ENCODE assay signal across 8 mouse cellular contexts in genomic region chr15:99074019-99074599, GRCm38 (mm10). TPM values are rescaled to one million over a fixed set of nuclear protein-coding genes. Genes with fewer than 3 reads are reported as not detected.
DNase-seq lines count a peak whose midpoint lies in the region; ATAC-seq and TF ChIP-seq lines count a peak whose summit lies in the region.

Gene Troap, plus strand, starts transcription at chr15:99074575.

- no peak for TF ChIP-seq EP300 in heart, adult 2 months (IDR thresholded peaks at IDR 0.05; ENCODE audit: insufficient read depth, low read depth, low read length)
- no peak for TF ChIP-seq EP300 in liver, postnatal 0 days (IDR thresholded peaks at IDR 0.05; ENCODE audit: low read depth)

- intact Hi-C loops in heart, adult 2 months (cut with DNase I): no loop called here
- intact Hi-C loops in heart, postnatal 14 days (cut with DNase I): no loop called here

- H3K9me3 ChIP-seq in forebrain, postnatal 0 days (ENCODE audit: low read length): no peaks in the 10 kb centered on the region
- no peaks in the 10 kb centered on the region for H3K9me3 ChIP-seq in liver, postnatal 0 days (ENCODE audit: low read length)

- H3K9ac ChIP-seq in heart, adult 2 months (ENCODE audit: low read depth, low read length): peak within 1 kb of the TSS; percentile 64
- H3K9ac ChIP-seq in forebrain, postnatal 0 days: peak within 1 kb of the TSS; percentile 86
- peak within 1 kb of the TSS; percentile 78 for H3K9ac ChIP-seq in liver, postnatal 0 days (replicated peaks)

- no peak for TF ChIP-seq POLR2A in heart, adult 2 months (IDR thresholded peaks at IDR 0.05; ENCODE audit: insufficient read depth, low read depth, low read length)

- 13% methylated on average over 9 of the region's 9 CpGs for WGBS in heart, adult 2 months
- WGBS in forebrain, postnatal 0 days: 25% methylated on average over 9 of the region's 9 CpGs
- 21% methylated on average over 9 of the region's 9 CpGs for WGBS in liver, postnatal 0 days (ENCODE audit: insufficient replicate concordance)

- H3K4me2 ChIP-seq in forebrain, postnatal 0 days (ENCODE audit: low read depth): peak within 1 kb of the TSS; percentile 98
- peak within 1 kb of the TSS; percentile 78 for H3K4me2 ChIP-seq in liver, postnatal 0 days (ENCODE audit: low read depth, low read length)

- ATAC-seq in forebrain, postnatal 0 days: peak; percentile 11
- ATAC-seq in liver, postnatal 0 days: peak; percentile 29

- peaks cover 2% of the 10 kb centered on the region for H3K4me1 ChIP-seq in heart, adult 2 months (ENCODE audit: control insufficient read depth, insufficient read depth, low read length)
- peaks cover 11% of the 10 kb centered on the region; the same call in 1 of the 2 replicates for H3K4me1 ChIP-seq in forebrain, postnatal 0 days (ENCODE audit: insufficient read depth)
- peaks cover 10% of the 10 kb centered on the region for H3K4me1 ChIP-seq in liver, postnatal 0 days (ENCODE audit: insufficient read depth)

- no peak for TF ChIP-seq CTCF in heart, adult 2 months (IDR thresholded peaks at IDR 0.05)
- TF ChIP-seq CTCF in forebrain, postnatal 0 days (IDR thresholded peaks at IDR 0.05; ENCODE audit: low read depth): no peak
- no peak for TF ChIP-seq CTCF in liver, postnatal 0 days (IDR thresholded peaks at IDR 0.05; ENCODE audit: low read depth)

- no peaks in the 10 kb centered on the region for H3K79me2 ChIP-seq in heart, adult 2 months (replicated peaks; ENCODE audit: control insufficient read depth, insufficient read depth, low read length)

- peak within 1 kb of the TSS; percentile 86 for H3K27ac ChIP-seq in heart, adult 2 months
- H3K27ac ChIP-seq in forebrain, postnatal 0 days (ENCODE audit: low read depth, low read length): peak within 1 kb of the TSS; percentile 95
- peak within 1 kb of the TSS; percentile 89 for H3K27ac ChIP-seq in liver, postnatal 0 days (ENCODE audit: low read depth)

- no peaks in the 10 kb centered on the region for H3K36me3 ChIP-seq in heart, adult 2 months (ENCODE audit: control insufficient read depth, insufficient read depth, low read length)
- no peaks in the 10 kb centered on the region for H3K36me3 ChIP-seq in forebrain, postnatal 0 days (ENCODE audit: insufficient read depth)
- H3K36me3 ChIP-seq in liver, postnatal 0 days (replicated peaks; ENCODE audit: insufficient read depth, low read length): peaks cover 13% of the 10 kb centered on the region; the same call in 1 of the 2 replicates

- H3K27me3 ChIP-seq in heart, adult 2 months (ENCODE audit: control insufficient read depth, insufficient read depth, low read length): no peaks in the 10 kb centered on the region
- H3K27me3 ChIP-seq in forebrain, postnatal 0 days (ENCODE audit: insufficient read depth, low read length): no peaks in the 10 kb centered on the region
- no peaks in the 10 kb centered on the region for H3K27me3 ChIP-seq in liver, postnatal 0 days (ENCODE audit: insufficient read depth, low read length)

- peak within 1 kb of the TSS; percentile 77 for H3K4me3 ChIP-seq in heart, adult 2 months
- peak within 1 kb of the TSS; percentile 56 for H3K4me3 ChIP-seq in forebrain, postnatal 0 days (ENCODE audit: low read depth, low read length)
- H3K4me3 ChIP-seq in liver, postnatal 0 days (ENCODE audit: low read depth, low read length): peak within 1 kb of the TSS; percentile 69

- DNase-seq in heart, adult 2 months: no peak
- no peak for DNase-seq in heart, postnatal 14 days
- peak; percentile 33 for DNase-seq in ES-CJ7 (ENCODE audit: low read depth, low spot score)
- no peak for DNase-seq in forebrain, postnatal 0 days
- no peak for DNase-seq in liver, postnatal 0 days
- DNase-seq in right cerebral cortex, postnatal 10 days (ENCODE audit: low spot score in 2 of 2): no peak
- no peak for DNase-seq in embryo, embryonic 10 days (ENCODE audit: low spot score)
- no peak for DNase-seq in thymus, postnatal 36 days

RNA-seq across cellular contexts. Expression of gene Troap, which starts in this region (rescaled TPM):
- total RNA-seq in heart, adult 2 months (2021): under 1 TPM in 1 of 2 experiments, not detected in 1; 0.31 TPM
- 0.18 and 0.53 TPM in 2 replicates for polyA plus RNA-seq in heart, adult 2 months (2012; rRNA removed)
- total RNA-seq in heart, postnatal 14 days (2021): 1 to 10 TPM; 2.1 to 2.2 TPM
- total RNA-seq in forebrain, postnatal 0 days (2014; rRNA removed): 1.5 and 3.9 TPM in 2 replicates
- 2.7 and 3.1 TPM in 2 replicates for polyA plus RNA-seq in forebrain, postnatal 0 days (2015; fragmentation: Nextera tagmentation; extraction: Ambion mirVana)
- 5.6 and 6.7 TPM in 2 replicates for polyA plus RNA-seq in liver, postnatal 0 days (2015; fragmentation: Nextera tagmentation; extraction: Ambion mirVana)
